Mouse (Mus musculus) heart, embryonic 11.5 days (tissue): Measurements from ENCODE around the gene Ice1. TPM values are rescaled to one million over a fixed set of nuclear protein-coding genes. Genes with fewer than 3 reads are reported as not detected.

Experiments used
- ATAC-seq: fragments of 200-750 bp; cut with Nextera tagmentation; replicated peaks from 2 replicates; pipeline ENCODE4 v1.8.0; 2017; ENCODE audit warnings: moderate library complexity; ENCODE audit not compliant: insufficient number of reproducible peaks, low FRiP score, low TSS enrichment
- H3K27ac ChIP-seq: fragments of 300-500 bp; sonication (generic); 2 replicates; pipeline ENCODE4 v1.5.1; 2014; ENCODE audit warnings: mild to moderate bottlenecking, low read depth, low read length
- H3K27me3 ChIP-seq: fragments of 300-500 bp; sonication (generic); 2 replicates; pipeline ENCODE4 v1.6.1; 2014; ENCODE audit warnings: mild to moderate bottlenecking, low read length, mixed read lengths; ENCODE audit not compliant: control insufficient read depth, insufficient read depth
- H3K36me3 ChIP-seq: fragments of 300-500 bp; sonication (generic); 2 replicates; pipeline ENCODE4 v1.6.1; 2014; ENCODE audit warnings: mild to moderate bottlenecking, low read length, moderate library complexity, mixed read lengths; ENCODE audit not compliant: control insufficient read depth, insufficient read depth
- H3K4me1 ChIP-seq: fragments of 300-500 bp; sonication (generic); 2 replicates; pipeline ENCODE4 v1.6.1; 2014; ENCODE audit warnings: low read length; ENCODE audit not compliant: control insufficient read depth, insufficient read depth
- H3K4me2 ChIP-seq: fragments of 300-500 bp; sonication (generic); 2 replicates; pipeline ENCODE4 v1.6.1; 2014; ENCODE audit warnings: mild to moderate bottlenecking, moderate library complexity
- H3K4me3 ChIP-seq: fragments of 300-500 bp; sonication (generic); 2 replicates; pipeline ENCODE4 v1.5.1; 2014; ENCODE audit warnings: low read depth, low read length
- H3K9ac ChIP-seq: fragments of 300-500 bp; sonication (generic); 2 replicates; pipeline ENCODE4 v1.6.1; 2014; ENCODE audit warnings: mild to moderate bottlenecking, low read depth, low read length, moderate library complexity
- H3K9me3 ChIP-seq: fragments of 300-500 bp; sonication (generic); replicated peaks from 2 replicates; pipeline ENCODE4 v1.6.1; 2016; ENCODE audit warnings: low read length; ENCODE audit not compliant: control insufficient read depth
- WGBS: fragments of 180-500 bp; shearing (Covaris S2); extraction: QIAGEN DNeasy Blood & Tissue Kit; methylation state at CpG from one replicate; pipeline ENCODE4 v1.1.7; 2014; ENCODE audit not compliant: insufficient replicate concordance; 5-methylcytosine and 5-hydroxymethylcytosine counted together
- polyA plus RNA-seq: library from polyadenylated mRNA; unstranded; fragments of >200 nt; fragmentation: Nextera tagmentation; extraction: Ambion mirVana; gene quantifications from 2 replicates; pipeline ENCODE4 v1.2.1, GENCODE M21; 2014

The Ice1 gene
- polyA plus RNA-seq, 1 experiment from 2014 or later = 22.3 TPM

- ATAC-seq = no peak
- 60% methylated on average over 2 of the region's 2 CpGs for WGBS
Measured at GRCm38 (mm10) chr13:70515004-70515403, 122.4 kb downstream of the Ice1 start.

GRCm38 (mm10) chr13:70510199-70510598 lies 127.2 kb downstream of the Ice1 start:
- no peak overlapping the region for H3K4me2 ChIP-seq
- H3K36me3 ChIP-seq = no peaks in the 10 kb centered on the region
- H3K4me1 ChIP-seq = no peaks in the 10 kb centered on the region
- H3K9me3 ChIP-seq = no peaks in the 10 kb centered on the region
- H3K9ac ChIP-seq = no peak overlapping the region
- no peak overlapping the region for H3K27ac ChIP-seq
- no peak for ATAC-seq
- no peaks in the 10 kb centered on the region for H3K27me3 ChIP-seq
- WGBS = 71% methylated on average over 5 of the region's 5 CpGs
- no peak overlapping the region for H3K4me3 ChIP-seq

More at GRCm38 (mm10) chr13:70515004-70515403, 122.4 kb downstream of the Ice1 start:
- H3K4me1 ChIP-seq = no peaks in the 10 kb centered on the region
- no peak overlapping the region for H3K4me2 ChIP-seq
- no peak overlapping the region for H3K4me3 ChIP-seq
- no peaks in the 10 kb centered on the region for H3K9me3 ChIP-seq
- no peaks in the 10 kb centered on the region for H3K27me3 ChIP-seq
- no peak overlapping the region for H3K9ac ChIP-seq
- no peaks in the 10 kb centered on the region for H3K36me3 ChIP-seq
- H3K27ac ChIP-seq = no peak overlapping the region

- H3K4me2 ChIP-seq = no peak overlapping the region
- no peak overlapping the region for H3K4me3 ChIP-seq
- no peak overlapping the region for H3K9ac ChIP-seq
- H3K27me3 ChIP-seq = no peaks in the 10 kb centered on the region
- H3K27ac ChIP-seq = no peak overlapping the region
- no peak for ATAC-seq
- no peaks in the 10 kb centered on the region for H3K9me3 ChIP-seq
- H3K36me3 ChIP-seq = no peaks in the 10 kb centered on the region
- WGBS = 74% methylated on average over 8 of the region's 8 CpGs
- H3K4me1 ChIP-seq = no peaks in the 10 kb centered on the region
Measured at GRCm38 (mm10) chr13:70509375-70510016, 127.9 kb downstream of the Ice1 start.

- no peak for ATAC-seq
- 67% methylated on average over 5 of the region's 5 CpGs for WGBS
- no peak overlapping the region for H3K4me3 ChIP-seq
Measured at GRCm38 (mm10) chr13:70508708-70509374, 128.6 kb downstream of the Ice1 start.

More at GRCm38 (mm10) chr13:70508708-70509374, 128.6 kb downstream of the Ice1 start:
- H3K4me1 ChIP-seq = no peaks in the 10 kb centered on the region
- no peak overlapping the region for H3K27ac ChIP-seq
- H3K36me3 ChIP-seq = no peaks in the 10 kb centered on the region
- no peaks in the 10 kb centered on the region for H3K27me3 ChIP-seq
- H3K9me3 ChIP-seq = no peaks in the 10 kb centered on the region
- no peak overlapping the region for H3K4me2 ChIP-seq
- H3K9ac ChIP-seq = no peak overlapping the region

Other genes with a start within 250 kb of the Ice1 start
- 0.10 and 0.13 TPM in 2 replicates for gene Adamts16, start 204.2 kb upstream of the Ice1 start, polyA plus RNA-seq